In the genomic region with DNA sequence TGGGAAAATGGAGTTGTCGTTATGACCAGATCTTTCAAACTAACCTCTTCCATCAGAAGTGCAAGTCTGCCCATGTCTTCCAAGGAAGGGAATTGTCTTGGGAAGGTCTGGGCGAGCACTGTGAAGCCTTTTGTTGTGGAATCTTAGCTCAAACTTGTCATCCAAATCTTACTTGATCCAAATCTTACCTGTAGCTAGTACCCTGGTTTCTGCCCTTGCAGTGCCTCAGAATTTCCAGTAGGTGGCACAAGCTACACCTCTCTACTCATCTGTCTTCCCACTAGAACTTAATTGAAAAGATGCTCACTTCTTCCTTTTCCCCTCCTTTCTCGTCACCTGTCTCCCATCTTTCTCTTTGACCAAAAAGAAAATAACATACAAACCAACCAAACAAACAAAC, we compare ENCODE assay signal across 13 mouse cellular contexts. TPM values are rescaled to one million over a fixed set of nuclear protein-coding genes. Genes with fewer than 3 reads are reported as not detected.
DNase-seq lines count a peak whose midpoint lies in the region; ATAC-seq and TF ChIP-seq lines count a peak whose summit lies in the region.
"Had no signal": no experiment of that assay in that cellular context is flagged by ENCODE, and none has a peak within 500 bp of the region (broad histone marks: within the 10 kb centered on the region; RNA-seq: fewer than 3 reads in every experiment).

No protein-coding gene starts in this region.

- no peak overlapping the region for H3K4me2 ChIP-seq in forebrain, postnatal 0 days (ENCODE audit: low read depth)
- H3K4me2 ChIP-seq in forebrain, embryonic 15.5 days (replicated peaks) = no peak overlapping the region
- H3K4me2 ChIP-seq in liver, postnatal 0 days (ENCODE audit: low read depth, low read length) = no peak overlapping the region
- no peak overlapping the region for H3K4me2 ChIP-seq in liver, embryonic 11.5 days
- H3K4me2 ChIP-seq: heart, embryonic 11.5 days; liver, embryonic 15.5 days; midbrain, embryonic 12.5 days had no signal

- no peaks in the 10 kb centered on the region for H3K4me1 ChIP-seq in forebrain, postnatal 0 days (ENCODE audit: insufficient read depth)
- peaks cover 14% of the 10 kb centered on the region for H3K4me1 ChIP-seq in forebrain, embryonic 15.5 days
- no peaks in the 10 kb centered on the region for H3K4me1 ChIP-seq in liver, postnatal 0 days (ENCODE audit: insufficient read depth)
- H3K4me1 ChIP-seq in liver, embryonic 11.5 days (replicated peaks; ENCODE audit: control insufficient read depth, insufficient read depth, low read length) = no peaks in the 10 kb centered on the region
- H3K4me1 ChIP-seq: liver, embryonic 15.5 days had no signal

- H3K9ac ChIP-seq in forebrain, postnatal 0 days = no peak overlapping the region
- H3K9ac ChIP-seq in forebrain, embryonic 15.5 days (replicated peaks) = no peak overlapping the region
- H3K9ac ChIP-seq in liver, postnatal 0 days (replicated peaks) = no peak overlapping the region
- H3K9ac ChIP-seq in liver, embryonic 11.5 days (ENCODE audit: low read depth, low read length) = no peak overlapping the region
- H3K9ac ChIP-seq: liver, embryonic 15.5 days; midbrain, embryonic 12.5 days had no signal

- 59% methylated on average over 3 of the region's 3 CpGs for WGBS in forebrain, postnatal 0 days
- WGBS in forebrain, embryonic 15.5 days = 55% methylated on average over 3 of the region's 3 CpGs
- WGBS in liver, postnatal 0 days (ENCODE audit: insufficient replicate concordance) = 45% methylated on average over 3 of the region's 3 CpGs
- 60% methylated on average over 3 of the region's 3 CpGs for WGBS in liver, embryonic 11.5 days

- peaks cover 19% of the 10 kb centered on the region for H3K36me3 ChIP-seq in forebrain, postnatal 0 days (ENCODE audit: insufficient read depth)
- H3K36me3 ChIP-seq in forebrain, embryonic 15.5 days = peaks cover 3% of the 10 kb centered on the region; the same call in 1 of the 2 replicates
- H3K36me3 ChIP-seq in liver, postnatal 0 days (replicated peaks; ENCODE audit: insufficient read depth, low read length) = no peaks in the 10 kb centered on the region
- H3K36me3 ChIP-seq in liver, embryonic 11.5 days (ENCODE audit: control insufficient read depth, insufficient read depth, low read length) = no peaks in the 10 kb centered on the region
- H3K36me3 ChIP-seq: liver, embryonic 15.5 days had no signal

- no peaks in the 10 kb centered on the region for H3K9me3 ChIP-seq in forebrain, postnatal 0 days (ENCODE audit: low read length)
- no peaks in the 10 kb centered on the region for H3K9me3 ChIP-seq in forebrain, embryonic 15.5 days
- H3K9me3 ChIP-seq in liver, postnatal 0 days (ENCODE audit: low read length) = no peaks in the 10 kb centered on the region
- no peaks in the 10 kb centered on the region for H3K9me3 ChIP-seq in liver, embryonic 11.5 days (ENCODE audit: control insufficient read depth, low read length)
- H3K9me3 ChIP-seq: liver, embryonic 15.5 days; midbrain, embryonic 12.5 days had no signal

- peak; percentile 52 for DNase-seq in forebrain, postnatal 0 days
- no peak for DNase-seq in liver, postnatal 0 days
- no peak for DNase-seq in liver, embryonic 11.5 days (ENCODE audit: low spot score)
- DNase-seq in CD4-positive helper T cell, adult 2 months (ENCODE audit: low read depth, low spot score) = peak; percentile 23
- peak; percentile 54 for DNase-seq in embryo, embryonic 10.5 days (ENCODE audit: low spot score)
- DNase-seq in urinary bladder, postnatal 10 days (ENCODE audit: low spot score) = no peak
- DNase-seq: kidney, adult 11 months; layer of hippocampus, postnatal 36 days had no signal

- no peak for TF ChIP-seq EP300 in liver, postnatal 0 days (IDR thresholded peaks at IDR 0.05; ENCODE audit: low read depth)

- no peak overlapping the region for H3K4me3 ChIP-seq in forebrain, postnatal 0 days (ENCODE audit: low read depth, low read length)
- no peak overlapping the region for H3K4me3 ChIP-seq in forebrain, embryonic 15.5 days
- H3K4me3 ChIP-seq in liver, postnatal 0 days (ENCODE audit: low read depth, low read length) = no peak overlapping the region
- no peak overlapping the region for H3K4me3 ChIP-seq in liver, embryonic 11.5 days (ENCODE audit: low read depth, low read length)
- H3K4me3 ChIP-seq: liver, embryonic 15.5 days; midbrain, embryonic 12.5 days had no signal

- no peaks in the 10 kb centered on the region for H3K27me3 ChIP-seq in forebrain, postnatal 0 days (ENCODE audit: insufficient read depth, low read length)
- no peaks in the 10 kb centered on the region for H3K27me3 ChIP-seq in forebrain, embryonic 15.5 days
- H3K27me3 ChIP-seq in liver, postnatal 0 days (ENCODE audit: insufficient read depth, low read length) = no peaks in the 10 kb centered on the region
- H3K27me3 ChIP-seq in liver, embryonic 11.5 days (replicated peaks; ENCODE audit: control insufficient read depth, insufficient read depth, low read length) = no peaks in the 10 kb centered on the region
- H3K27me3 ChIP-seq: liver, embryonic 15.5 days; midbrain, embryonic 12.5 days had no signal

- ATAC-seq in forebrain, postnatal 0 days = no peak
- ATAC-seq in forebrain, embryonic 15.5 days (replicated peaks) = no peak
- no peak for ATAC-seq in liver, postnatal 0 days
- no peak for ATAC-seq in liver, embryonic 11.5 days (replicated peaks; ENCODE audit: low FRiP score)
- ATAC-seq in erythroblast, adult 5-6 weeks (replicated peaks; ENCODE audit: low FRiP score, poor library complexity, severe bottlenecking) = no peak

- no peak overlapping the region for H3K27ac ChIP-seq in forebrain, postnatal 0 days (ENCODE audit: low read depth, low read length)
- no peak overlapping the region for H3K27ac ChIP-seq in forebrain, embryonic 15.5 days (replicated peaks)
- H3K27ac ChIP-seq in liver, postnatal 0 days (ENCODE audit: low read depth) = no peak overlapping the region
- no peak overlapping the region for H3K27ac ChIP-seq in liver, embryonic 11.5 days (ENCODE audit: low read depth, low read length)
- H3K27ac ChIP-seq: liver, embryonic 15.5 days; midbrain, embryonic 12.5 days had no signal

- peak; percentile 78 for TF ChIP-seq CTCF in forebrain, postnatal 0 days (IDR thresholded peaks at IDR 0.05; ENCODE audit: low read depth)
- peak; percentile 65 for TF ChIP-seq CTCF in liver, postnatal 0 days (IDR thresholded peaks at IDR 0.05; ENCODE audit: low read depth)

RNA-seq across cellular contexts. Expression of a gene that starts 47.6 kb away (rescaled TPM):
- 103 and 143 TPM in 2 replicates for total RNA-seq in forebrain, postnatal 0 days (2014; rRNA removed)
- 13.8 and 21.9 TPM in 2 replicates for polyA plus RNA-seq in forebrain, postnatal 0 days (2015; fragmentation: Nextera tagmentation; extraction: Ambion mirVana)
- 12.6 and 13.3 TPM in 2 replicates for polyA plus RNA-seq in forebrain, embryonic 15.5 days (2015; fragmentation: Nextera tagmentation; extraction: Ambion mirVana)
- polyA plus RNA-seq in liver, postnatal 0 days (2015; fragmentation: Nextera tagmentation; extraction: Ambion mirVana) = 0.01 TPM in 1 of 2 replicates, not detected in the other
- polyA plus RNA-seq in liver, embryonic 11.5 days (2014; fragmentation: Nextera tagmentation; extraction: Ambion mirVana) = 0.22 and 0.41 TPM in 2 replicates
- total RNA-seq in erythroblast, adult 5-6 weeks (2015; ENCODE audit: low replicate concordance) = 0.42 and 0.77 TPM in 2 replicates
- total RNA-seq in erythroblast, adult 5-6 weeks (2017; ENCODE audit: low replicate concordance) = 0.14 and 0.17 TPM in 2 replicates

Comparison
In these comparisons a context has a peak if more than half of its experiments do, and no peak if none do; other contexts are left out.
1. DNase-seq: peak in forebrain, postnatal 0 days (single experiment), CD4-positive helper T cell, adult 2 months (single experiment) and embryo, embryonic 10.5 days (single experiment); none in liver, postnatal 0 days (single experiment), liver, embryonic 11.5 days (single experiment) and urinary bladder, postnatal 10 days (single experiment).